Mouse (Mus musculus) MEL (cell line): ENCODE results near the gene Hdac7. TPM values are rescaled to one million over a fixed set of nuclear protein-coding genes. Genes with fewer than 3 reads are reported as not detected.

Source experiments
- DNase-seq: peaks from one replicate; pipeline ENCODE4 v3.0.0; 2011; ENCODE audit warnings: low read depth, low spot score
- H3K27ac ChIP-seq: 2 replicates; pipeline ENCODE4 v1.5.1; 2012; ENCODE audit warnings: low read depth, mild to moderate bottlenecking, control low read depth, low read length, moderate library complexity; ENCODE audit not compliant: control insufficient read depth
- H3K27me3 ChIP-seq, 2 experiments: fragments of 150-350 bp in 1 of 2; sonication (generic) in 1 of 2; 2 replicates each; pipeline ENCODE4 v1.6.1; 2012; ENCODE audit warnings: low read length in 2 of 2, mild to moderate bottlenecking in 2 of 2, improper control_type of control experiment in 1 of 2, moderate library complexity in 1 of 2; ENCODE audit not compliant: insufficient read depth in 2 of 2, control insufficient read depth in 1 of 2
- H3K36me3 ChIP-seq, 2 experiments: 2 replicates each; pipeline ENCODE4 v1.6.1; 2012 to 2014; ENCODE audit warnings: low read length in 2 of 2, improper control_type of control experiment in 1 of 2, inconsistent platforms in 1 of 2, mild to moderate bottlenecking in 1 of 2; ENCODE audit not compliant: insufficient read depth in 2 of 2, control insufficient read depth in 1 of 2
- H3K4me1 ChIP-seq, 2 experiments: fragments of 150-350 bp in 1 of 2; sonication (generic) in 1 of 2; 2 replicates each; pipeline ENCODE4 v1.6.1; 2012; ENCODE audit warnings: low read length in 2 of 2, improper control_type of control experiment in 1 of 2, mild to moderate bottlenecking in 1 of 2; ENCODE audit not compliant: insufficient read depth in 2 of 2, control insufficient read depth in 1 of 2
- H3K4me3 ChIP-seq, 2 experiments: fragments of 150-350 bp in 1 of 2; sonication (generic) in 1 of 2; 2 replicates each; pipeline ENCODE4 v1.5.1; 2012; ENCODE audit warnings: low read depth in 2 of 2, low read length in 2 of 2, mild to moderate bottlenecking in 2 of 2, moderate library complexity in 2 of 2, control low read depth in 1 of 2, improper control_type of control experiment in 1 of 2; ENCODE audit not compliant: control insufficient read depth in 1 of 2, insufficient read depth in 1 of 2
- H3K79me2 ChIP-seq: 2 replicates; pipeline ENCODE4 v1.6.1; 2012; ENCODE audit warnings: mild to moderate bottlenecking, low read length, moderate library complexity; ENCODE audit not compliant: control insufficient read depth, poor library complexity, insufficient read depth
- H3K9ac ChIP-seq: 2 replicates; pipeline ENCODE4 v1.6.1; 2012; ENCODE audit warnings: low read depth, mild to moderate bottlenecking, control low read depth, low read length, moderate library complexity; ENCODE audit not compliant: control insufficient read depth, poor library complexity, severe bottlenecking
- H3K9me3 ChIP-seq: fragments of 150-350 bp; sonication (generic); replicated peaks from 2 replicates; pipeline ENCODE4 v1.6.1; 2012; ENCODE audit warnings: mild to moderate bottlenecking, low read length, improper control_type of control experiment, moderate library complexity; ENCODE audit not compliant: insufficient read depth
- CHD1 ChIP-seq: IDR thresholded peaks from 2 replicates; pipeline ENCODE4 v1.6.1; 2012; ENCODE audit warnings: low read depth, mild to moderate bottlenecking, inconsistent platforms, low read length, improper control_type of control experiment
- CTCF ChIP-seq, 3 experiments: IDR thresholded peaks in 2 of 3; conservative IDR thresholded peaks in 1 of 3; 2 replicates each; pipeline ENCODE4 v1.5.1; 2011 to 2012; ENCODE audit warnings: low read length in 3 of 3, low read depth in 2 of 3, mild to moderate bottlenecking in 2 of 3, improper control_type of control experiment in 1 of 3, inconsistent platforms in 1 of 3, mixed read lengths in 1 of 3, moderate library complexity in 1 of 3; ENCODE audit not compliant: control insufficient read depth in 1 of 3, insufficient read depth in 1 of 3, poor library complexity in 1 of 3, severe bottlenecking in 1 of 3
- E2F4 ChIP-seq: IDR thresholded peaks from 2 replicates; pipeline ENCODE4 v1.6.1; 2011; ENCODE audit warnings: low read depth, low read length, improper control_type of control experiment, borderline replicate concordance
- ETS1 ChIP-seq: IDR thresholded peaks from 2 replicates; pipeline ENCODE4 v1.6.1; 2012; ENCODE audit warnings: low read depth, mild to moderate bottlenecking, inconsistent platforms, low read length, improper control_type of control experiment, moderate library complexity
- HCFC1 ChIP-seq: IDR thresholded peaks from 2 replicates; pipeline ENCODE4 v1.6.1; 2012; ENCODE audit warnings: low read depth, mild to moderate bottlenecking, inconsistent platforms, low read length, improper control_type of control experiment, moderate library complexity
- KAT2A ChIP-seq: conservative IDR thresholded peaks from 2 replicates; pipeline ENCODE4 v1.6.1; 2012; ENCODE audit warnings: low read depth, low read length, improper control_type of control experiment, inconsistent platforms
- MEF2A ChIP-seq: IDR thresholded peaks from 2 replicates; pipeline ENCODE4 v1.6.1; 2014; ENCODE audit warnings: low read depth, mild to moderate bottlenecking, inconsistent platforms, low read length, improper control_type of control experiment; ENCODE audit not compliant: poor library complexity, insufficient replicate concordance, severe bottlenecking; ENCODE audit errors: extremely low read depth
- POLR2A ChIP-seq, 2 experiments: IDR thresholded peaks; 2 replicates each; pipeline ENCODE4 v1.6.1; 2011 to 2012; ENCODE audit warnings: low read length in 2 of 2, mild to moderate bottlenecking in 2 of 2, control low read depth in 1 of 2, improper control_type of control experiment in 1 of 2, low read depth in 1 of 2, moderate library complexity in 1 of 2; ENCODE audit not compliant: control insufficient read depth in 1 of 2, insufficient read depth in 1 of 2, poor library complexity in 1 of 2
- RAD21 ChIP-seq: IDR thresholded peaks from 2 replicates; pipeline ENCODE4 v1.6.1; 2011; ENCODE audit warnings: mild to moderate bottlenecking, low read depth, low read length, improper control_type of control experiment
- RCOR1 ChIP-seq: IDR thresholded peaks from 2 replicates; pipeline ENCODE4 v1.6.1; 2012; ENCODE audit warnings: low read depth, mild to moderate bottlenecking, inconsistent platforms, low read length, improper control_type of control experiment
- SMC3 ChIP-seq: IDR thresholded peaks from 2 replicates; pipeline ENCODE4 v1.6.1; 2011; ENCODE audit warnings: low read depth, low read length, improper control_type of control experiment
- TAL1 ChIP-seq: IDR thresholded peaks from 2 replicates; pipeline ENCODE4 v1.6.1; 2012; ENCODE audit warnings: mild to moderate bottlenecking, inconsistent platforms, low read length, moderate library complexity, mixed read lengths
- USF2 ChIP-seq, 2 experiments: IDR thresholded peaks; 2 replicates each; pipeline ENCODE4 v1.6.1; 2011 to 2012; ENCODE audit warnings: improper control_type of control experiment in 2 of 2, low read length in 2 of 2, borderline replicate concordance in 1 of 2, inconsistent platforms in 1 of 2, low read depth in 1 of 2, mild to moderate bottlenecking in 1 of 2; ENCODE audit not compliant: insufficient read depth in 1 of 2
- ZKSCAN1 ChIP-seq: IDR thresholded peaks from 2 replicates; pipeline ENCODE4 v1.6.1; 2012; ENCODE audit warnings: low read depth, mild to moderate bottlenecking, inconsistent platforms, low read length, improper control_type of control experiment, moderate library complexity
- ZMIZ1 ChIP-seq: IDR thresholded peaks from 2 replicates; pipeline ENCODE4 v1.6.1; 2012; ENCODE audit warnings: low read depth, mild to moderate bottlenecking, inconsistent platforms, low read length, improper control_type of control experiment, moderate library complexity
- polyA plus RNA-seq, 2 experiments: library from polyadenylated mRNA; stranded (reverse) in 1 of 2; unstranded in 1 of 2; fragments of >175 nt in 1 of 2; fragments of >200 nt in 1 of 2; gene quantifications; 2 replicates each; pipeline versions ENCODE4 v1.2.1 to v1.2.4; 2012; ENCODE audit warnings: low replicate concordance in 2 of 2, low read depth in 1 of 2; ENCODE audit not compliant: insufficient read length in 2 of 2, insufficient read depth in 1 of 2, missing spikeins in 1 of 2
- total RNA-seq: library from RNA; depleted of rRNA; stranded (reverse); fragments of 300-350 nt; gene quantifications from 2 replicates; pipeline ENCODE4 v1.2.3, GENCODE M21; 2012

Gene Hdac7
- total and polyA plus RNA-seq, 3 experiments, result 100 to 389 TPM; not detected in 1

GRCm38 (mm10) chr15:97794268-97794667 lies 50.0 kb downstream of the Hdac7 start:
- TF ChIP-seq TAL1 (no peak), E2F4 (no peak), CHD1 (no peak), ETS1 (no peak), ZKSCAN1 (0 out of 2 replicates have a peak, but pooled peaks have one; percentile 44), SMC3 (peak; percentile 45; the same call in 1 of the 2 replicates), USF2 (IDR thresholded peaks at IDR 0.05; ENCODE audit: borderline replicate concordance in 1 of 2, insufficient read depth in 1 of 2, low read depth in 1 of 2, low read length in 2 of 2) (no peak), POLR2A (IDR thresholded peaks at IDR 0.05; ENCODE audit: control insufficient read depth in 1 of 2, insufficient read depth in 1 of 2, low read depth in 1 of 2, low read length in 2 of 2, poor library complexity in 1 of 2) (peak in 1 of 2 experiments; percentile 19; a peak in 1 of 4 replicates), MEF2A (no peak), KAT2A (no peak), RAD21 (peak; percentile 21), CTCF (IDR thresholded peaks at IDR 0.05 in 2 of 3, conservative IDR thresholded peaks at IDR 0.05 in 1 of 3; ENCODE audit: control insufficient read depth in 1 of 3, insufficient read depth in 1 of 3, low read depth in 2 of 3, low read length in 3 of 3, poor library complexity in 1 of 3, severe bottlenecking in 1 of 3) (peak; percentile 67 to 92 (median 76)), RCOR1 (no peak)
- H3K9ac ChIP-seq, result no peak overlapping the region
- no peak overlapping the region for H3K4me3 ChIP-seq
- peaks cover 2 to 47% of the 10 kb centered on the region in 2 experiments; a peak in 3 of 4 replicates for H3K36me3 ChIP-seq
- no peaks in the 10 kb centered on the region for H3K27me3 ChIP-seq
- H3K79me2 ChIP-seq, result no peaks in the 10 kb centered on the region
- peak; percentile 63 for DNase-seq
- H3K9me3 ChIP-seq, result no peaks in the 10 kb centered on the region
- H3K27ac ChIP-seq, result no peak overlapping the region
- peaks cover under 1 to 5% of the 10 kb centered on the region in 2 experiments; a peak in 2 of 4 replicates for H3K4me1 ChIP-seq

GRCm38 (mm10) chr15:97793386-97794153 lies 50.7 kb downstream of the Hdac7 start:
- TF ChIP-seq HCFC1 (no peak), ZMIZ1 (0 out of 2 replicates have a peak, but pooled peaks have one; percentile 31)
- Histone ChIP-seq H3K9ac (no peak overlapping the region), H3K9me3 (no peaks in the 10 kb centered on the region), H3K36me3 (peaks cover 9 to 41% of the 10 kb centered on the region in 2 experiments), H3K4me1 (peaks cover 2 to 11% of the 10 kb centered on the region in 2 experiments; a peak in 2 of 4 replicates), H3K79me2 (no peaks in the 10 kb centered on the region), H3K4me3 (no peak overlapping the region), H3K27ac (no peak overlapping the region), H3K27me3 (no peaks in the 10 kb centered on the region)
- DNase-seq, result peak; percentile 48
